ENCODE assay signal across 8 mouse cellular contexts in genomic region chr6:82652521-82653168, GRCm38 (mm10). TPM values are rescaled to one million over a fixed set of nuclear protein-coding genes. Genes with fewer than 3 reads are reported as not detected.
DNase-seq lines count a peak whose midpoint lies in the region; ATAC-seq and TF ChIP-seq lines count a peak whose summit lies in the region.

No protein-coding gene starts in this region.

- peaks cover 28% of the 10 kb centered on the region for H3K4me1 ChIP-seq in G1E (ENCODE audit: insufficient read depth, low read depth, low read length)
- no peaks in the 10 kb centered on the region for H3K4me1 ChIP-seq in forebrain, postnatal 0 days (ENCODE audit: insufficient read depth)
- peaks cover 8% of the 10 kb centered on the region; the same call in 1 of the 2 replicates for H3K4me1 ChIP-seq in lung, embryonic 16.5 days (replicated peaks; ENCODE audit: control insufficient read depth, insufficient read depth, low read length)

- peaks cover 33% of the 10 kb centered on the region for H3K36me3 ChIP-seq in G1E (replicated peaks)
- no peaks in the 10 kb centered on the region for H3K36me3 ChIP-seq in forebrain, postnatal 0 days (ENCODE audit: insufficient read depth)
- H3K36me3 ChIP-seq in lung, embryonic 16.5 days (ENCODE audit: control insufficient read depth, insufficient read depth, low read length) = peaks cover 7% of the 10 kb centered on the region; the same call in 1 of the 2 replicates

- no peak for TF ChIP-seq CTCF in G1E (IDR thresholded peaks at IDR 0.05; ENCODE audit: low read depth, low read length)
- TF ChIP-seq CTCF in forebrain, postnatal 0 days (IDR thresholded peaks at IDR 0.05; ENCODE audit: low read depth) = peak; percentile 18; the same call in 1 of the 2 replicates

- H3K27me3 ChIP-seq in G1E (ENCODE audit: insufficient read depth, low read length) = no peaks in the 10 kb centered on the region
- no peaks in the 10 kb centered on the region for H3K27me3 ChIP-seq in forebrain, postnatal 0 days (ENCODE audit: insufficient read depth, low read length)
- H3K27me3 ChIP-seq in lung, embryonic 16.5 days (ENCODE audit: control insufficient read depth, insufficient read depth, low read depth, low read length) = no peaks in the 10 kb centered on the region

- H3K4me3 ChIP-seq in G1E (ENCODE audit: low read depth, low read length) = peak overlapping the region; percentile 78
- H3K4me3 ChIP-seq in forebrain, postnatal 0 days (ENCODE audit: low read depth, low read length) = peak overlapping the region; percentile 77
- peak overlapping the region; percentile 66 for H3K4me3 ChIP-seq in lung, embryonic 16.5 days (ENCODE audit: low read length)

- peak overlapping the region; percentile 96 for H3K27ac ChIP-seq in forebrain, postnatal 0 days (ENCODE audit: low read depth, low read length)
- peak overlapping the region; percentile 92 for H3K27ac ChIP-seq in lung, embryonic 16.5 days (ENCODE audit: low read length)

- peak overlapping the region; percentile 94 for H3K9ac ChIP-seq in forebrain, postnatal 0 days
- H3K9ac ChIP-seq in lung, embryonic 16.5 days (ENCODE audit: low read length) = peak overlapping the region; percentile 77

- no peaks in the 10 kb centered on the region for H3K9me3 ChIP-seq in G1E (replicated peaks)
- H3K9me3 ChIP-seq in forebrain, postnatal 0 days (ENCODE audit: low read length) = no peaks in the 10 kb centered on the region
- H3K9me3 ChIP-seq in lung, embryonic 16.5 days (ENCODE audit: control insufficient read depth, low read length) = no peaks in the 10 kb centered on the region

- H3K4me2 ChIP-seq in forebrain, postnatal 0 days (ENCODE audit: low read depth) = peak overlapping the region; percentile 53
- peak overlapping the region; percentile 84 for H3K4me2 ChIP-seq in lung, embryonic 16.5 days (ENCODE audit: low read depth, low read length)

- peak; percentile 97 for ATAC-seq in G1E (ENCODE audit: extremely low read depth, insufficient number of reproducible peaks, low FRiP score, poor library complexity, severe bottlenecking)
- peak; percentile 97 for ATAC-seq in forebrain, postnatal 0 days
- ATAC-seq in hematopoietic stem cell, adult 5-6 weeks (replicated peaks in 1 of 2; ENCODE audit: insufficient read depth in 1 of 2, low FRiP score in 2 of 2, low TSS enrichment in 1 of 2, low read depth in 1 of 2, poor library complexity in 2 of 2, severe bottlenecking in 2 of 2) = peak; percentile 94 to 95
- peak; percentile 100 for ATAC-seq in lung, embryonic 16.5 days (ENCODE audit: low read depth)

- under 1% methylated on average over 62 of the region's 67 CpGs for WGBS in forebrain, postnatal 0 days
- under 1% methylated on average over 66 of the region's 67 CpGs for WGBS in lung, embryonic 16.5 days

- DNase-seq in G1E (ENCODE audit: low spot score) = peak; percentile 93
- DNase-seq in cerebellum, adult 18-20 months = peak; percentile 88 to 91
- DNase-seq in forebrain, postnatal 0 days = peak; percentile 94
- DNase-seq in layer of hippocampus, adult 9-10 months (ENCODE audit: low spot score) = peak; percentile 84
- DNase-seq in ovary, postnatal 10 days (ENCODE audit: low spot score) = peak; percentile 96
- DNase-seq in thymus, postnatal 10 days (ENCODE audit: low spot score in 2 of 2) = peak; percentile 97 to 99

RNA-seq across cellular contexts. Expression of gene Pole4, which starts 52.5 kb away (rescaled TPM):
- total RNA-seq in G1E (2014; fragmentation: Nextera tagmentation) (32.3 and 35.0 TPM in 2 replicates), G1E (2017) (81.1 and 87.9 TPM in 2 replicates)
- polyA plus RNA-seq in G1E (2012) = 58.8 and 76.8 TPM in 2 replicates
- 82.3 and 99.0 TPM in 2 replicates for total RNA-seq in forebrain, postnatal 0 days (2014; rRNA removed)
- polyA plus RNA-seq in forebrain, postnatal 0 days (2015; fragmentation: Nextera tagmentation; extraction: Ambion mirVana) = 141 and 146 TPM in 2 replicates
- total RNA-seq in hematopoietic stem cell, adult 5-6 weeks (2017) = 47.4 and 64.9 TPM in 2 replicates
- polyA plus RNA-seq in lung, embryonic 16.5 days (2015; fragmentation: Nextera tagmentation; extraction: Ambion mirVana) = 101 and 115 TPM in 2 replicates

Comparison
In these comparisons a context has a peak if more than half of its experiments do, and no peak if none do; other contexts are left out.
1. Peak in every context shown above with its lines: DNase-seq, ATAC-seq, H3K4me3 ChIP-seq and H3K27ac ChIP-seq.